Mouse (Mus musculus): Measurements from ENCODE around the gene Tma7. TPM values are rescaled to one million over a fixed set of nuclear protein-coding genes. Genes with fewer than 3 reads are reported as not detected.
A peak's percentile ranks its signal among the peaks of the same experiment; 100 is the strongest.

Tma7 gene
- polyA plus RNA-seq, 1 experiment = 144 TPM

GRCm38 (mm10) chr9:109055271-109056030, 26.9 kb downstream of the Tma7 start:
- H3K4me3 ChIP-seq (replicated peaks; ENCODE audit: insufficient read depth, low read depth, low read length) = peak overlapping the region; percentile 91
- H3K27me3 ChIP-seq (ENCODE audit: control insufficient read depth, insufficient read depth, low read length) = no peaks in the 10 kb centered on the region
- DNase-seq = peak; percentile 37 to 42
- TF ChIP-seq CTCF (IDR thresholded peaks at IDR 0.05; ENCODE audit: borderline replicate concordance, insufficient read depth, low read depth, low read length) (no peak), POLR2A (IDR thresholded peaks at IDR 0.05; ENCODE audit: borderline replicate concordance, insufficient read depth, low read length) (no peak)
- peaks cover 20% of the 10 kb centered on the region for H3K4me1 ChIP-seq (ENCODE audit: control insufficient read depth, insufficient read depth, low read length)
- 0 out of 2 replicates have a peak overlapping the region, but pooled peaks have one; percentile 52 for H3K27ac ChIP-seq (ENCODE audit: insufficient read depth, low read length)
- 65% methylated on average over 12 of the region's 12 CpGs for WGBS

- H3K27me3 ChIP-seq (ENCODE audit: control insufficient read depth, insufficient read depth, low read length) = no peaks in the 10 kb centered on the region
- peaks cover 20% of the 10 kb centered on the region for H3K4me1 ChIP-seq (ENCODE audit: control insufficient read depth, insufficient read depth, low read length)
- peak overlapping the region; percentile 91 for H3K4me3 ChIP-seq (replicated peaks; ENCODE audit: insufficient read depth, low read depth, low read length)
- TF ChIP-seq CTCF (IDR thresholded peaks at IDR 0.05; ENCODE audit: borderline replicate concordance, insufficient read depth, low read depth, low read length) (no peak), POLR2A (IDR thresholded peaks at IDR 0.05; ENCODE audit: borderline replicate concordance, insufficient read depth, low read length) (peak; percentile 52; the same call in 1 of the 2 replicates)
- peak; percentile 71 to 79 for DNase-seq
- H3K27ac ChIP-seq (ENCODE audit: insufficient read depth, low read length) = peak overlapping the region; percentile 52; the same call in 1 of the 2 replicates
- WGBS = 7% methylated on average over 7 of the region's 7 CpGs
These were observed 27.7 kb downstream of the Tma7 start for GRCm38 (mm10) chr9:109054712-109055111.

GRCm38 (mm10) chr9:109053851-109054250, 28.5 kb downstream of the Tma7 start:
- 75% methylated on average over 6 of the region's 6 CpGs for WGBS
- peak in 1 of 2 experiments; percentile 11 for DNase-seq
- TF ChIP-seq POLR2A (IDR thresholded peaks at IDR 0.05; ENCODE audit: borderline replicate concordance, insufficient read depth, low read length) (no peak), CTCF (IDR thresholded peaks at IDR 0.05; ENCODE audit: borderline replicate concordance, insufficient read depth, low read depth, low read length) (no peak)

GRCm38 (mm10) chr9:109053366-109053765, 29.0 kb downstream of the Tma7 start:
- H3K4me1 ChIP-seq (ENCODE audit: control insufficient read depth, insufficient read depth, low read length) = peaks cover 15% of the 10 kb centered on the region
- DNase-seq = no peak
- no peak overlapping the region for H3K27ac ChIP-seq (ENCODE audit: insufficient read depth, low read length)
- H3K27me3 ChIP-seq (ENCODE audit: control insufficient read depth, insufficient read depth, low read length) = no peaks in the 10 kb centered on the region
- 78% methylated on average over 3 of the region's 3 CpGs for WGBS
- H3K4me3 ChIP-seq (replicated peaks; ENCODE audit: insufficient read depth, low read depth, low read length) = no peak overlapping the region
- TF ChIP-seq CTCF (IDR thresholded peaks at IDR 0.05; ENCODE audit: borderline replicate concordance, insufficient read depth, low read depth, low read length) (no peak), POLR2A (IDR thresholded peaks at IDR 0.05; ENCODE audit: borderline replicate concordance, insufficient read depth, low read length) (no peak)

More at GRCm38 (mm10) chr9:109053851-109054250, 28.5 kb downstream of the Tma7 start:
- no peaks in the 10 kb centered on the region for H3K27me3 ChIP-seq (ENCODE audit: control insufficient read depth, insufficient read depth, low read length)
- no peak overlapping the region for H3K27ac ChIP-seq (ENCODE audit: insufficient read depth, low read length)
- H3K4me3 ChIP-seq (replicated peaks; ENCODE audit: insufficient read depth, low read depth, low read length) = no peak overlapping the region
- peaks cover 20% of the 10 kb centered on the region for H3K4me1 ChIP-seq (ENCODE audit: control insufficient read depth, insufficient read depth, low read length)

- no peak for TF ChIP-seq CTCF (IDR thresholded peaks at IDR 0.05; ENCODE audit: borderline replicate concordance, insufficient read depth, low read depth, low read length)
- 83% methylated on average over 9 of the region's 9 CpGs for WGBS
- no peaks in the 10 kb centered on the region for H3K27me3 ChIP-seq (ENCODE audit: control insufficient read depth, insufficient read depth, low read length)
- H3K4me1 ChIP-seq (ENCODE audit: control insufficient read depth, insufficient read depth, low read length) = peaks cover 9% of the 10 kb centered on the region
- H3K4me3 ChIP-seq (replicated peaks; ENCODE audit: insufficient read depth, low read depth, low read length) = no peak overlapping the region
- peak in 1 of 2 experiments; percentile 6 for DNase-seq
- no peak overlapping the region for H3K27ac ChIP-seq (ENCODE audit: insufficient read depth, low read length)
These were observed 29.7 kb downstream of the Tma7 start for GRCm38 (mm10) chr9:109052490-109053260.

- Histone ChIP-seq H3K27ac (ENCODE audit: insufficient read depth, low read length) (no peak overlapping the region), H3K4me3 (replicated peaks; ENCODE audit: insufficient read depth, low read depth, low read length) (no peak overlapping the region), H3K27me3 (ENCODE audit: control insufficient read depth, insufficient read depth, low read length) (no peaks in the 10 kb centered on the region), H3K4me1 (ENCODE audit: control insufficient read depth, insufficient read depth, low read length) (peaks cover 9% of the 10 kb centered on the region)
- TF ChIP-seq POLR2A (IDR thresholded peaks at IDR 0.05; ENCODE audit: borderline replicate concordance, insufficient read depth, low read length) = no peak
- TF ChIP-seq CTCF (IDR thresholded peaks at IDR 0.05; ENCODE audit: borderline replicate concordance, insufficient read depth, low read depth, low read length) = no peak
- DNase-seq = no peak
- 90% methylated on average over 10 of the region's 10 CpGs for WGBS
These were observed 30.5 kb downstream of the Tma7 start for GRCm38 (mm10) chr9:109051651-109052489.

GRCm38 (mm10) chr9:109051011-109051501, 31.3 kb downstream of the Tma7 start:
- H3K27ac ChIP-seq (ENCODE audit: insufficient read depth, low read length) = no peak overlapping the region
- WGBS = 89% methylated on average over 13 of the region's 13 CpGs
- DNase-seq = no peak
- H3K4me1 ChIP-seq (ENCODE audit: control insufficient read depth, insufficient read depth, low read length) = peaks cover 8% of the 10 kb centered on the region
- H3K27me3 ChIP-seq (ENCODE audit: control insufficient read depth, insufficient read depth, low read length) = no peaks in the 10 kb centered on the region
- H3K4me3 ChIP-seq (replicated peaks; ENCODE audit: insufficient read depth, low read depth, low read length) = no peak overlapping the region
- TF ChIP-seq CTCF (IDR thresholded peaks at IDR 0.05; ENCODE audit: borderline replicate concordance, insufficient read depth, low read depth, low read length) (no peak), POLR2A (IDR thresholded peaks at IDR 0.05; ENCODE audit: borderline replicate concordance, insufficient read depth, low read length) (no peak)
